Mouse (Mus musculus): Measurements from ENCODE around the gene Gm29609. TPM values are rescaled to one million over a fixed set of nuclear protein-coding genes. Genes with fewer than 3 reads are reported as not detected.

Gene Gm29609
- total and polyA plus RNA-seq, 2 experiments from 2014 or later: 1.1 to 6.6 TPM

GRCm38 (mm10) chr5:31196207-31196606 lies 16.5 kb upstream of the Gm29609 start:
- Histone ChIP-seq H3K27me3 (ENCODE audit: control insufficient read depth, insufficient read depth, low read length) (no peaks in the 10 kb centered on the region), H3K27ac (ENCODE audit: low read depth) (no peak overlapping the region), H3K4me1 (ENCODE audit: control insufficient read depth, insufficient read depth) (peaks cover 15% of the 10 kb centered on the region), H3K36me3 (replicated peaks; ENCODE audit: control insufficient read depth, insufficient read depth, low read length) (peaks cover 58% of the 10 kb centered on the region), H3K4me2 (ENCODE audit: low read depth, low read length) (no peak overlapping the region), H3K9ac (replicated peaks; ENCODE audit: low read depth, low read length) (no peak overlapping the region), H3K4me3 (ENCODE audit: low read depth, low read length) (no peak overlapping the region), H3K9me3 (replicated peaks; ENCODE audit: control insufficient read depth, low read length) (0 out of 2 replicates have a peak, but pooled peaks cover 4% of the 10 kb centered on the region)
- no peak for ATAC-seq (ENCODE audit: insufficient read depth, low read depth)
- DNase-seq (ENCODE audit: low spot score): no peak
- TF ChIP-seq CTCF (IDR thresholded peaks at IDR 0.05; ENCODE audit: low read depth) (no peak), EP300 (IDR thresholded peaks at IDR 0.05; ENCODE audit: low read depth) (no peak)
- WGBS: 90% methylated on average over 10 of the region's 10 CpGs

- Histone ChIP-seq H3K9me3 (replicated peaks; ENCODE audit: control insufficient read depth, low read length) (0 out of 2 replicates have a peak, but pooled peaks cover 4% of the 10 kb centered on the region), H3K36me3 (replicated peaks; ENCODE audit: control insufficient read depth, insufficient read depth, low read length) (peaks cover 63% of the 10 kb centered on the region), H3K27me3 (ENCODE audit: control insufficient read depth, insufficient read depth, low read length) (no peaks in the 10 kb centered on the region), H3K4me1 (ENCODE audit: control insufficient read depth, insufficient read depth) (peaks cover 15% of the 10 kb centered on the region), H3K4me3 (ENCODE audit: low read depth, low read length) (no peak overlapping the region), H3K27ac (ENCODE audit: low read depth) (no peak overlapping the region), H3K4me2 (ENCODE audit: low read depth, low read length) (no peak overlapping the region), H3K9ac (replicated peaks; ENCODE audit: low read depth, low read length) (no peak overlapping the region)
- DNase-seq (ENCODE audit: low spot score) (no peak), ATAC-seq (ENCODE audit: insufficient read depth, low read depth) (no peak)
- WGBS: 82% methylated on average over 4 of the region's 4 CpGs
- TF ChIP-seq EP300 (IDR thresholded peaks at IDR 0.05; ENCODE audit: low read depth): no peak
- no peak for TF ChIP-seq CTCF (IDR thresholded peaks at IDR 0.05; ENCODE audit: low read depth)
Observed at GRCm38 (mm10) chr5:31195671-31196070, 16.0 kb upstream of the Gm29609 start.

GRCm38 (mm10) chr5:31194486-31195485 lies 15.1 kb upstream of the Gm29609 start:
- Histone ChIP-seq H3K4me3 (ENCODE audit: low read depth, low read length) (no peak overlapping the region), H3K4me2 (ENCODE audit: low read depth, low read length) (peak overlapping the region; percentile 78), H3K9ac (replicated peaks; ENCODE audit: low read depth, low read length) (0 out of 2 replicates have a peak overlapping the region, but pooled peaks have one; percentile 90), H3K27ac (ENCODE audit: low read depth) (no peak overlapping the region), H3K27me3 (ENCODE audit: control insufficient read depth, insufficient read depth, low read length) (no peaks in the 10 kb centered on the region), H3K4me1 (ENCODE audit: control insufficient read depth, insufficient read depth) (peaks cover 15% of the 10 kb centered on the region), H3K9me3 (replicated peaks; ENCODE audit: control insufficient read depth, low read length) (no peaks in the 10 kb centered on the region), H3K36me3 (replicated peaks; ENCODE audit: control insufficient read depth, insufficient read depth, low read length) (peaks cover 64% of the 10 kb centered on the region)
- DNase-seq (ENCODE audit: low spot score): no peak
- TF ChIP-seq EP300 (IDR thresholded peaks at IDR 0.05; ENCODE audit: low read depth): no peak
- WGBS: 92% methylated on average over 16 of the region's 16 CpGs
- no peak for ATAC-seq (ENCODE audit: insufficient read depth, low read depth)

GRCm38 (mm10) chr5:31193631-31194281 lies 14.0 kb upstream of the Gm29609 start:
- WGBS: 10% methylated on average over 25 of the region's 25 CpGs
- Histone ChIP-seq H3K9ac (replicated peaks; ENCODE audit: low read depth, low read length) (peak overlapping the region; percentile 90), H3K4me3 (ENCODE audit: low read depth, low read length) (peak overlapping the region; percentile 86), H3K4me2 (ENCODE audit: low read depth, low read length) (peak overlapping the region; percentile 78), H3K9me3 (replicated peaks; ENCODE audit: control insufficient read depth, low read length) (no peaks in the 10 kb centered on the region), H3K27ac (ENCODE audit: low read depth) (peak overlapping the region; percentile 89), H3K36me3 (replicated peaks; ENCODE audit: control insufficient read depth, insufficient read depth, low read length) (peaks cover 62% of the 10 kb centered on the region), H3K27me3 (ENCODE audit: control insufficient read depth, insufficient read depth, low read length) (no peaks in the 10 kb centered on the region), H3K4me1 (ENCODE audit: control insufficient read depth, insufficient read depth) (peaks cover 15% of the 10 kb centered on the region)
- DNase-seq (ENCODE audit: low spot score): no peak
- no peak for ATAC-seq (ENCODE audit: insufficient read depth, low read depth)
- TF ChIP-seq CTCF (IDR thresholded peaks at IDR 0.05; ENCODE audit: low read depth): no peak

GRCm38 (mm10) chr5:31192939-31193630 lies 13.4 kb upstream of the Gm29609 start, which contains the start of the genes Snx17 and Eif2b4:
TSS of gene Snx17 (plus strand) at chr5:31193227.
TSS of gene Eif2b4 (minus strand) at chr5:31193430.
- Histone ChIP-seq H3K27me3 (ENCODE audit: control insufficient read depth, insufficient read depth, low read length) (no peaks in the 10 kb centered on the region), H3K4me1 (ENCODE audit: control insufficient read depth, insufficient read depth) (peaks cover 15% of the 10 kb centered on the region), H3K27ac (ENCODE audit: low read depth) (peak within 1 kb of the TSS; percentile 89), H3K9me3 (replicated peaks; ENCODE audit: control insufficient read depth, low read length) (no peaks in the 10 kb centered on the region), H3K36me3 (replicated peaks; ENCODE audit: control insufficient read depth, insufficient read depth, low read length) (peaks cover 61% of the 10 kb centered on the region), H3K4me3 (ENCODE audit: low read depth, low read length) (peak within 1 kb of the TSS; percentile 86), H3K4me2 (ENCODE audit: low read depth, low read length) (peak within 1 kb of the TSS; percentile 78), H3K9ac (replicated peaks; ENCODE audit: low read depth, low read length) (peak within 1 kb of the TSS; percentile 90)
- WGBS: under 1% methylated on average over 48 of the region's 48 CpGs
- DNase-seq (ENCODE audit: low spot score): peak; percentile 96
- TF ChIP-seq EP300 (IDR thresholded peaks at IDR 0.05; ENCODE audit: low read depth): no peak
- peak; percentile 67 for TF ChIP-seq CTCF (IDR thresholded peaks at IDR 0.05; ENCODE audit: low read depth)
- peak; percentile 94 for ATAC-seq (ENCODE audit: insufficient read depth, low read depth)

All from heart, postnatal 0 days (tissue).